Mouse (Mus musculus): ENCODE measurements around the gene Slc25a12.
"Not testable (repeated sequence)": the region's sequence is repeated elsewhere in the genome, so short reads cannot be mapped to it uniquely, and the experiment has no call there.

Slc25a12 gene

DNA sequence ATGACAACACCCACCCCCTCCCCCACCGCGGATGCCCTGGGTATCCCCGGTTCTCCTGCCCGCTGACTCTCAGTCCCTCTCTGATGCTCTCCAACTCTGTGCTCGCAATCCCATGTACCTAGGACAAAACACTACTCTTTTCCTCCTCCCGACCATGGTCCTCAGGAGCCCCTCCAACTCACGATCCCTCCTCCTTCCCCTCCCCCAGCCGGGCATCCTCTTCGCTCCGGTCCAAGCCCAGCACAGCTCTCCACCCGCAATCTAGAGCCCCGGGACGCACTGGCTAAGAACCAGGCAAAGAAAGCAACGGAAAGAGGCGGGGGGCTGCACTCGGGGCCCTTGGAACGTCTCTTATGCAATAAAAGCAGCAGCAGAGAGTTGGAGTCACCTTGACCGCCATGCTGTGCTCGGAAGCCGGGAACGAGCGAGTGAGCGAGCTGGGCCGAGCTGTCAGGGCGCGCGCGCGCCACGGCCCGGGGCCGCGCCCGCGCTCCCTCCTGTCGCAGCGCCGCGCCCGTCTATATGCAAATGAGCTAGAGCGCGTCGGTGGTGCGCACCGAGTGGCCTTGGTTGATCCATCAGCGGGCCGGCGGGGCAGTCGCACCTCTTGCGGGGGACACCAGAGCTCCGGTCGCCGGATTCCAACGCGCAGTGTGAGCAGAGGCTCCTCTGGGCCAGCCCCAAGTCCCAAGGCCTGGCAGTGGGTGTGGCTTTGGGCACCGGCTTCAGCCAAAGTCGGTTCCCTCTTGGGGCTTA, at the start of gene Slc25a12:
Slc25a12 (minus strand) TSS at position 625 of the 756 bp plus-strand sequence.
- peak; percentile 77 for DNase-seq

- DNase-seq = no peak
Observed at GRCm38 (mm10) chr2:71405613-71406012, 38.1 kb upstream of the Slc25a12 start.

DNA sequence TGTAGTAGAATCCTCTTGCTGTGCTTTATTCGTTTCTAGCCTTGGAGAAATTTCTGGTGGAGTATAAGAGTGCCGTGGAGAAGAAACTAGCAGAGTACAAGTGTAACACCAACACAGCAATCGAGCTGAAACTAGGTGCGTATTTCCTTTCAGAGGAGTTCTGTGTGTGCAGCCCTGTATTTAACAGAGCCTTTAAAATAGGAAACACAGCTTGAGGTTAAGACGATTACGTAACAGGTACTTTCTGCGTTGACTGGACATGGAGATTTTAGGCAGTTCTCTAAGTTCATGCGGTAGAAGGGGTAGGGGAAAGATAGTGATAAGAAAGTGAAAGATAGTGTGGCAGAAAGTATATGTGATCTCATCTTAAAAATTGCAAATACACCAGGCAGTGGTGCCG, 22.3 kb upstream of the Slc25a12 start:
- DNase-seq = no peak

- DNase-seq = peak; percentile 96
Observed at GRCm38 (mm10) chr2:71388951-71389763, 21.6 kb upstream of the Slc25a12 start, which contains the start of gene Hat1. TSS of gene Hat1 (plus strand) at chr2:71388958.

GRCm38 (mm10) chr2:71387766-71388165, 20.2 kb upstream of the Slc25a12 start:
- DNase-seq = no peak

- DNase-seq = no peak
Observed at GRCm38 (mm10) chr2:71383890-71384289, 16.3 kb upstream of the Slc25a12 start.

DNA sequence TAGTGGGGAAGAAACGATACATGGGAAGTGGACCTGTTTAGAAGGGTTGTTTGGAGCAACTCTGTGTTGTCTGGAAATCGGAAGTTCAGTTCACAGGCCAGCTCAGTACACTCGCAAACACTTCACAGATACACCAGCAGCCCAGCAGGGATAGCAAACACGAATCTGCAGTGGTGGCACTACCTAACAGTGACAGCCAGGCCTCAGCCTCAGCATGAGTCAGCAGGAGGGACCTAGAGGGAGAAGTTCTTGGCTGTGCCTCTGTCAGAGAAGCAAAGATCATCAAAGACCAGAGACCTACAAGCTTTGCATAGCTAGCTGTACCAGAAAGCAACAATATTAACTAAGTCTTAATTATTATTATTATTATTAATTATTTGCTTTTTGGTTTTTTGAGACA, 14.4 kb upstream of the Slc25a12 start:
- no peak for DNase-seq

- DNase-seq = no peak
Observed at GRCm38 (mm10) chr2:71377426-71377825, 9.9 kb upstream of the Slc25a12 start.

DNA sequence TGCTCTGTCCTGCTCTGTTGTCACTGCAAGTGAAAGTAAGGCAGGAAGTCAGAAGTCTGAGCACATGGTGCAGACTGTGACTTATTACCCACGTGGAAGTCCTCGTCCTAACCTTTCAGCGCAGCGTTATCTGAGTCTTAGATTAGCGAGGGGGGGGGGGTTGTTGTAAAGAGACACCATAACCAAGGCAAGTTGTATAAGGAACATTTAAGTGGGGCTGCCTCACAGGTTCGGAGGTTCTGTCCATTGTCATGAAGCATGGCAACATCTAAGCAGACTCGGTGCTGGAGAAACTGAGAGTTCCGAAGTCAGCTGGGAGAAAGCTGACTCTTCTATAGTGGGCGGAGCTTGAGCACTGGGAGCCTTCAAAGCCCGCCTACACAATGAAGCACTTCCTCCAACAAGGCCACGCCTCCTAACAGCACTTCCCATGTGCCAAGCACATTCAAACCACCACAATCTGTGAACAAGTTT, 8.9 kb upstream of the Slc25a12 start:
- DNase-seq = no peak

DNA sequence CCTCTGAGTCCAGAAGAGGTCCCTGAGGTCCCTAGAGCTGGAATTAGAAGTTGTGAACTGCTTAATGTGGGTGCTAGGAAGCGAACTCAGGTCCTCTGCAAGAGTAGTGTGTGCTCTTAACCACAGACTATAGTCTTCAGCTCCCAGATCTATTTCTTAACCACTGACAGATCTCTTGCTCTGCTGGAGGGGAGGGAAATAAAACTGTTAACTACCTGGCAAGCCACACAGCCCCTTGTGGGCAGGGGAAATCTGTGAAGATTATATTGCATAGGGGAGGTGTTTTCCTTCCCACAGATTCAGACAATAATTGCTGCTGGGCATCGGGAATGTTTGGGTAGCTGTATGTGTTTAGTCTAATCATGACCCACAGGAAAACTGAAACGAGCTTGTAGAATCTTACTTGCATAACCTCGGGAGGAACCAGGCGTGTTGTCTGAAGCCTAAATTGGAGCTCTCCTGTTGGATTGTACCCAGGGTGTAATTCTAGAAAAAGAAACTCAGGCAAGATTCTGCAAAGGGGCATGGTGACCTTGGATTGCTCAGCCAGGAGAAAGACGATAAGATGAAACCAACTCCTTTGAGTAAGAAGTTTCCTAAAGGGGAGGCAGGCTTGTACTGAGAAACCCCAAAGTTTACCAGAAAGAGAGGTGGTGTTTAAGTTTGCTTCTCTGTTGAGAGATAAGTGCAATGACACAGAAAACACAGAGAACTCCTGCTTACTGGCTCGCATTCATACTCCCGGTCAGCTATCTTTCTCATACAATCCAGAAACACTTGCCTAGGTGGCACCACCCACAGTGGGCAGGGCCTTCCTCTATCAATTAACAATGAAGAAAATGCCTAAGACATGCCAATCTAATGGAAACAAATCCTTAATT, 7.0 kb upstream of the Slc25a12 start:
- no peak for DNase-seq

- DNase-seq = not testable (repeated sequence)
Observed at GRCm38 (mm10) chr2:71372261-71372660, 4.7 kb upstream of the Slc25a12 start.

DNA sequence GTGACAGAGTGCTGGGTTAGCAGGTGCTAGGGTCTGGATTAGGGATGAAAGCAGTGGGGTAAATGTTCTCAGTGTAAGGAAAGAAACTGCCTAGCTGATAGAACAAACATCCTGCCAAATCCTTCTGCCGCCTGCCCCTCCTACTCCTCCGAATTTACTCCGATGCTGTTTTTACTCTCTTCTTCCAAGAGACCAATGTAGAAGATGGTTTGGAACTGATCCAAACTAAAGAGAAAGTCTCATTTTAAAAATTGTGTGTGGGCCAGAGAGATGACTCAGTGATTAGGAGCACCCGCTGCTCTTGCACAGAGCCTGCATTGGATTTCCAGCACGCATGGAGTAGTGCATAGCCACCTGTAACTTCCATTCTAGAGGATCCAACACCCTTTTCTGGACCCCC, 4.2 kb upstream of the Slc25a12 start:
- DNase-seq = no peak

- DNase-seq = no peak
Observed at GRCm38 (mm10) chr2:71368086-71368485, 537 bp upstream of the Slc25a12 start.

DNA sequence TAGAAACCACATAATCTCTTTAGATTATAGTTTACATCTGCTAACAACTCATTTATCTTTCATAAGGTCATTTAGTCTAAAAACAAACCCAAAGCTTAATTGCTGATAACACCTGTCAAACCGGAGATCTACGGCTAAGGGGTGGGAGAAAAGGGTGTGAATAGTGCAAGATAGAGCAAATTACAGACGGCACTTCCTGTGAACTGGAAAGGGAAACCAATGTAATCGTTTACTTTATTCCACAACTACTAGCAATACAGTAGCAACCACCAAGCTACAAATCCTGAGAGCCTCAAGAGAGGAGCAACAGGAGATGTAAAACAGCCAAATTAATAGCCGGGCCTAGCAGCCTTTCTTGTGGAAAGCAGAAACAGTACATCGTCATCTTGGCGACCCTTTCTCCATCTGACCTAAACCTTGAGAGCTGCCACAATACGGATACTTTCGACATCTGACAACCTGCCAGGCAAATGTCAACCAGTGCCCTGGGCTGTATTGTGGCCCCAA, 878 bp downstream of the Slc25a12 start:
- no peak for DNase-seq

GRCm38 (mm10) chr2:71360192-71360591, 7.4 kb downstream of the Slc25a12 start:
- DNase-seq = peak; percentile 70

DNA sequence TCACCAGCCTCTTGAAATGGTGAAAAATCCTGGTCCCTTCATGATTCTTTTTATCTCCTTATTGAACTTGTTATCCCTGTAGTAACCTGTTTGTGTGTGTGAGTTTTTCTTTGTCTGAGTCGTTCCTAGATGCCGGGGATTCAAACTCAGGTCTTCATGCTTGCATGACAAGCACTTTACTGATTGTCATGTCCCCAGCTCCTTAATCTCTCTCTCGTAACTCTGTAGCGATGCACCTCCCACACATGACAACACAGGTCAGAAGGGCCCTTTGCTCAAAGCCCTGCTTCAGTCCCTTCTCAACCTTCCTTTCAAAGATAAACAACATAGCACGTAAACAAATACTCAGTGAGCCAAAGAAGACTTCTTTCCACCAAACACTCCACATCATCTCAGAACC, 9.2 kb downstream of the Slc25a12 start:
- no peak for DNase-seq

- no peak for DNase-seq
Observed at GRCm38 (mm10) chr2:71354055-71354425, 13.5 kb downstream of the Slc25a12 start.

- DNase-seq = peak; percentile 44
Observed at GRCm38 (mm10) chr2:71353306-71354054, 14.1 kb downstream of the Slc25a12 start.

GRCm38 (mm10) chr2:71351727-71351987, 15.9 kb downstream of the Slc25a12 start:
- DNase-seq = no peak

DNA sequence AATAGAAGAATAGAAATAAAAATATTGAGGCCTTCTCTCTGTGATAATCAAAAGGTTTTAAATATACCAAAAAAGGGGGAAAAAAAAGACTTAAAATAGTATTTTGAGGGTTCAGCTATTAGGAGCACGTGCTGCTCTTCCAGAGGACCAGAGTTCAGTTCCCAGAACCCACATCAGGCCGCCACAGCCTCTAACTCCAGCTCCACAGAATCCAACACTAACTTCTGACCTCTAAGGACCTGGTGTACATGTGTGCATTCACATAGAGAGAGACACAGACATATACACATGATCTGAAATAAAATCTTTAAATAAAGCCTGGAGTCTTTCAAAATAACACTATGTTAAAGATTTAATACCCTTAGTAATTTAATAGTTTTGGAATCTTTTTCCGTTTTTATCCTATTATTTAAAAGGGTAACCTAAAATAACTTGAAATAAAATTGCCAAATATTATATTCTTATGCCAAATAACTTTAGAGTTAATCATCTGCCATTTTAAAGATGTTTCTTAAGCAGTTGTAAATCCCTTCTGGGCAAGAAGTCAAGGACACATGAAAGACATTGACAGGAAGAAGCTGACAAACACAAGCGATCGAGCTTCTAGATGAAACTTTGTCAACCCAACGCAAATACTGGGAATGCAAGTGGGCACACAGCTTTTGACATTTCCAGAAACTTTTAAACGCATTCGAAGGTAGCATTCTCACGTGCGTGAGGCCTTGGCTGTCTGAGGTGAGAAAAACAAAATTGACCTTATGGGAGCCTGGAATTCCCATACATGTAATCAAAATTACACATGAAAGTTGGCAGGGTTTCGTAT, 16.4 kb downstream of the Slc25a12 start:
- no peak for DNase-seq

- no peak for DNase-seq
Observed at GRCm38 (mm10) chr2:71350181-71350580, 17.4 kb downstream of the Slc25a12 start.
